Mouse (Mus musculus): ENCODE data around the gene Tyk2.

Tyk2 gene

DNA sequence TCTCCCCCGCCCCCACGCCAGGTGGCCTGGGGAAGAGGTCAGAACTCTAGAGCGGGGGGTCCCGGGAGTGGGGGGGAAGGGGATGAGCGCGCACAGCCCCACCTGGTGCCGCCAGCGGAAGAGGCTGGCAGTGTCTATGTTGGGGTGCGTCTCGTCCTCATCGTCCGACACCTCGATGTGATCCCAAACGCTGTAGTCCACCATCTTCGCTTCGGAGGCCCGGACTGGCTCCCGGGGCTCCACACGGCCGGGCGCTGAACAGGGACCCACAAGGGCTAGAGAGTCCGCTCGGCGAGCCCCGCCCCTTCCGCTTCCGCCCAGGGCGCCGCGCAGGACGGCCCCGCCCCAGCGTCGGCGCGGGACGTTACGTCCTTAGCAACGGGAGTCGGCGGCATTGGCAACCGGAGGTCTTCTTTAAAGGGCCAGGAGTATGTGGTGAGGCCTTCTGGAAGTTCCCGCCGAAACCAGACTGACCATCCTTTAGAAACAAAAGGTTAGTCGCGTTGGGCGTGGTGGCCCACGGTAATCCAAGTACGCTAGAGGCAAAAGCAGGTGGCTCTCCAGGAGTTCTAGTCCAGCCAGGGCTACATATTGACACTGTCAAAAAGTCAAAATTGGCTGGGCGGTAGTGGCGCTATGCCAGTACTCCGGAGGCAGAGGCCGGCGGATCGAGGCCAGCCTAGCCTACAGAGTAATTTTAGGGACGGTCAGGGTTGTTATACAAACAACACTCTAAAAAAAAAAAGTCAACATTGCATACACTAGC is 18.8 kb upstream of the Tyk2 start, which contains the start of gene Cdc37:
Gene Cdc37, minus strand, starts transcription at position 329 of the 766 bp plus-strand sequence.
- peak; percentile 78 to 85 for DNase-seq (ENCODE audit: low spot score in 2 of 2)

DNA sequence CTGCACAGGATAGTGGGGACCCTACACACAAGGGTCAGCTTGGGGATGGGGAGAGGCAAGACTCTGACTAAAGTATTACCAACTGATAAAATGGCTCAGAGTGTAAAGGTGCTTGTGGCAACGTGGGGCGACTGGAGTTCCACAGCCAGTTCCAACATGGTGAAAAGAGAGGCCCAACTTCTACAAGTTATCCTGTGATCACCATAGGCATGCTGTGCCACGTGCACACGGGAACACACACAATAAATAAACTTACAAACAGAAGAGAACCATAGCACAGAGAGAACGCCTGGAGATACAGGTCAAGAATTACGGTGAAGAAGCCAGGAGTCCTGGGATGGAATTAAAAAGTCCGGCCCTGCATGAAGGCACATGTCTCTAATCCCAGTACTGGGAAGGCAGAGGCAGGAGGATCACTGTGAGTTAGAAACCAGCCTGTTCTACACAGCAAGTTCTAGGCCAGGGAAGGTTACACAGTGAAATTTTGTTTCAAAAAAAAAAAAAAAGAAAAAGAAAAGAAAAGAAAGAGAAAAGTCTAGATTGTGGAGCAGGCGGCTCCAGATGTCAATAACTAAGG is 18.1 kb upstream of the Tyk2 start:
- DNase-seq (ENCODE audit: low spot score in 2 of 2) = no peak

DNA sequence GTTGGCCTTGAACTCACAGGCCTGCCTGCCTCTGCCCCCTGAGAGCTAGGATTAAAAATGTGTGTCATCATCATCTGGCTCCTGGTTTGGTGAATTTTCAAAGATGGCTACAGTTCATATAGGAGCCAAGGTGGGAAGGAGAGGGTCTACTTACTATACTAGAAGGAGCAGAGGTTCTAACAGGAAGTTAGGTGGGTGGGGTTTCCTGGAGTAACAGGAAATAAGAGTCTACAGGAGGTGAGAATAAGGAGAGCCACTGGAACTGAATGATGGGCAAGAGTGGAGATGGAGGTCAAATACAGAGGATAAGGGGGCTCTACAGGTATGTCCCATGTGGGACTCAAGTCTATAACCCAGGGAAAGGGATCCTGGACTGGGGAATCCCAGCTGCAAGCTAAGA is 17.4 kb upstream of the Tyk2 start:
- no peak for DNase-seq (ENCODE audit: low spot score in 2 of 2)

DNA sequence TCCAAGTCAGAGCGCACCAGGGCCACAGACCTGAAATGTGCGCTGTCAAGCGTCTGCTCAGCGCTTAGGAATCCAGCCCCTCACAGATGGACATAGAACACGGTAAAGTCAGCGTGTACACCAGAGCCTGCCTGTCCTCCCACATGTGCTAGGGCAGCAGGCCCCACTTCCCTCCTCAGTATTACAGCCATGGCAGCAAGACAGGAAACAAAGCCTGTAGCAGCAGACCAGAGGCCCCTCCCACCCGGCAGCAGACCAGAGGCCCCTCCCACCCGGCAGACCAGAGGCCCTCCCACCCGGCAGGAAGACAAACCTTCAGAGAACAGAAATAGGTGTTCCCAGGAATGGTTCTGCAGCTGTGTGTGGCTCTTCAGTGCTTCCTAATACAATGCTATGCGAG is 15.7 kb upstream of the Tyk2 start:
- DNase-seq (ENCODE audit: low spot score in 2 of 2) = no peak

DNA sequence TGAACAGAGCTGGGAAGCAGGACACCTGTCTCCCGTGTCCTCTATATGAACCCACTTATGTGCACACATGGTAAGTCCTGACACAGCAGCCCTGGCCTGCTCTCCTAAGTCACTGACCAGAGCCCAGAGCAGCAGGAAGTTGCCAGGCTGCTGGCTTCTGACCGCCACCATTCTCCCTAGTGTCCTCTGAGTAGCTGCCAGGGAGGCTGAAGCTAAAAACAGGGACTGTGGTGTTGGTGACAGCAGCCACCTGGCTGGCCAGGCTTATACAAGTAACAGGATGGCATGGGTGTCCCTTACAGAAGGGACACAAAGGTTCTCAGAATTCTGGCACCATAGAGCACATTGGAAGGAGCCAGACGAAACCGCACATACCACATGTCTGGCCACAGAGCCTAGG is 14.4 kb upstream of the Tyk2 start:
- DNase-seq (ENCODE audit: low spot score in 2 of 2) = no peak

DNA sequence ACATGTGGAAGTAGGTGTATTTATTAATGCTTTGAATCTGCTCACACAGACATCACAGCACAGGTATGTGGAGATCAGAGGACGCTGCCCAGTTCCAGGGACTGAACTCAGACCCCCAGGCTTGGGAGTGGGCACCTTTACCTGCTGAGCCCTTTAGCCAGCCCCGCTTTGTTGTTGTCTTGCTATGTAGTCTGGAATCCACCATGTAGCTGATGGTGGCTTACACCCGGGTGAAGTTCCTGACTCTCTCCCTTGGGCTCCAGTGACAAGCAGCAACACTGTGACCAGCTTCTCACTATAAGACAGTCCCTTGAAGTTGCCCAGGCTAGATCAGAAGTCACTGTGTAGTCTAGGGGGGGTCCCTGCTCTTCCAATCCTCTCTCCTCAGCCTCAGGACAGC is 13.3 kb upstream of the Tyk2 start:
- DNase-seq (ENCODE audit: low spot score in 2 of 2) = no peak

DNA sequence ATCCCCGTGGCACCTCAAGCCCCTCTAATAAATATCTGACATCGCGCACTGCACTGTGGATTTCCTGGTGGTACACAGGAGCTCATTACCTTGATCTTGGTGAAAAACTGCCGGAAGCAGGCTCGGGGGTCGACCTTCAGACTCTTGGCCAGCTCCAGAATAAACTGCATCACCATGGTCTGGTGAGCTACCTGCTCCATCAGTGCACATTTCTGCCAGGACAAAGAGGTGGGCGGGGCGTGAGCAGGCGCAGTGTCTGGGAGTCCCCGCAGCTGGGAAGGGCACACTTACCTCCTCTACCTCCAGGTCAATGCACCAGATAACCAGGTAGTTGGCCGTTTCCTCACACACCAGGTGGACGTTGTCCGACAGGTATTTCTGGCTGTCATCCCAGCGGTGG is 10.9 kb upstream of the Tyk2 start:
- no peak for DNase-seq (ENCODE audit: low spot score in 2 of 2)

DNA sequence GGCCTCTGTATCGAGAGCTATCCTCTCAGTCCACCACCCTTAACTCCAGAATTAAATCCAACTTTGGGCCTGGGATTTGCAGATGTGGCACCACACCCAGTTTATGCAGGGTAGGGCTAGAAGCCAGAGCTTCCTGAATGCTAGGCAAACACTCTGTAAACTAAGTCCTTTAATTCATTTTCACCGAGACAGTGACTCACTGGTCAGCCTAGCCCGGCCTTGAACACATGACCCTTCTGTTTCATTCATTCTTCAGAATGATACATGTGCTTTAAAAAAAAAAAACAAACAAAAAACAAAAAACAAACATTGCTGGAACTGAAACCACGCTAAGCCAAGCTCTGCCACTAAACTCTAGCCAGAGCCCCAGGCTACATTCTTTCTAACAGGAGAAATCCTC is 7.3 kb upstream of the Tyk2 start:
- DNase-seq (ENCODE audit: low spot score in 2 of 2) = no peak

DNA sequence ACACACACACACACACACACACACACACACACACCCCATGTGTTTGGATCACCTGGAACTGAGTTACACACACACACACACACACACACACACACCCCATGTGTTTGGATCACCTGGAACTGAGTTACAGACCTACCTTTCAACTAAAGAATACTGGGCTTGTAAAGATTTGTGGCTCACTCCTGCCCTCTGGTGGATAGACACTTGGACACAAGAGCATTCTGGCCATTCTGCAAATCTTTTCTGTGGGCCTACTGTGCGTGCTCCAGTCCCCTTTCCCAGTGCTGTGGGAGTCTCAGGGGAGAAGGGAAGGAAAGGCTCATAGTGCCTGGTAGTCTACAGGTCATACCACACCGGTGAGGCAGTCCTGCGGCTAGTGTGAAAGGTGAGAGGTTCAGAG is 6.2 kb upstream of the Tyk2 start:
- peak; percentile 45 to 50 for DNase-seq (ENCODE audit: low spot score in 2 of 2)

DNA sequence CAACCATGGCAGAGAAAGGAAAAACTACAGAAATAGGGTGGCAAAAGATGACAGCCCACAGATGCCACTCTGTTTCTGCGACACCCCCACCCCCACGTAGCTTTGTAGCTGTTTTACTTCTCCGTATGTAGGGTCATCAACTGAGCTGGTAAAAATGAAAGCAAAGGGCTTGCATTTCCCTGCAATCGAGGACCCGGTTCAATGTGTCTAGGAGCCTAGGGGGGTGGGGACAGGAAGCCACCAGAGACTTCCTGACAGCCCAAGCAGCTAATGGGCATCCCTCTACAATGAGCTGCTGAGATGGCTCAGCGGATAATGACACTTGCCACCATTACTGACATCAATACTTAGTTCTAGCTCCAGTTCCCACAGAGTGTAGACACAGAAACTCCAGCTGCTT is 5.4 kb upstream of the Tyk2 start:
- DNase-seq (ENCODE audit: low spot score in 2 of 2) = no peak

DNA sequence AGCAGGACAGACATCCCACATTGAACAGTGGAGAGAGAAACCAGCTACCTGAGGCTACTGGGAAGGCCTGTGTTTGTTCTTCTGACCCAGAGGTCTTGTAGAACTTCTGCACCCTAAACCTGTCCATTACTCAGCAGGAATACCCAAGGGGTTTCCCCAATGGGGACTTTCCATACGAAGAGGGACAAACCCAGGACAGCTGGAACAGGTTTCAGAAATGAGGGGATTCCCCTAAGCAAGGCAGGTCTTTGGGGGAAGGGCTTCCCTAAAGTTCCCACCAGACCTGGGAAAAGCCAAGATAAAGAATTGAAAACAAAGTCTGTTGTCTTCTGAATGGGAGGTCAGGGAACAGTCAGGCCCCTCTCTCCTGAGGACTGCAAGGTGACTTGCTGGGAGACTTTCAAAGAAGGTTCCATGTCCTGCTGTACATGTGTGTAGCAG is 4.9 kb upstream of the Tyk2 start:
- no peak for DNase-seq (ENCODE audit: low spot score in 2 of 2)

DNA sequence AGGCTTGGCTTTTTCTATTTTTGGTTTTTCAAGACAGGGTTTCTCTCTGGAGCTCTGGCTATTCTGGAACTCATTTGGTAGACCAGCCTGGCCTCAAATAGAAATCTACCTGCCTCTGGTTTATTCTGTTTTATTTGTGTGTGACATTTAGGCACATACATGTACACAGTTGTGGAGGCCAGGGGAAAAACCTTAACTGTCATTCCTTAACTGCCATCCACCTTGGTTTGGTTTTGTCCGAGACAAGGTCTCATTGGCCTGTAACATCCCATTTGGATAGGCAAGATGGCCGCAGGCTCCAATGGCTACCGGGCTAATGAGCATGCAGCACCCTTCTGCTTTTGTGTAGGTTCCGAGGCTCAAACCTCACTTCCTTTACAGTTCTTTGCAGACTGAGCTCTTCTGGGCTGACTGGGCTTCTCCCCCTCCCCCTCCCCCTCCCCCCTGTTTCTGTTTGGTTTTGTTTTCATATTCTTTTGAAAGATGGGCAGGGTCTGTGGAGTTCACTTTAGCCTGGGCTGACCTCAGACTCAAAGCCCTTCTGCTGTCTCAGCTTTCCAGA is 4.4 kb upstream of the Tyk2 start:
- DNase-seq (ENCODE audit: low spot score in 2 of 2) = no peak

DNA sequence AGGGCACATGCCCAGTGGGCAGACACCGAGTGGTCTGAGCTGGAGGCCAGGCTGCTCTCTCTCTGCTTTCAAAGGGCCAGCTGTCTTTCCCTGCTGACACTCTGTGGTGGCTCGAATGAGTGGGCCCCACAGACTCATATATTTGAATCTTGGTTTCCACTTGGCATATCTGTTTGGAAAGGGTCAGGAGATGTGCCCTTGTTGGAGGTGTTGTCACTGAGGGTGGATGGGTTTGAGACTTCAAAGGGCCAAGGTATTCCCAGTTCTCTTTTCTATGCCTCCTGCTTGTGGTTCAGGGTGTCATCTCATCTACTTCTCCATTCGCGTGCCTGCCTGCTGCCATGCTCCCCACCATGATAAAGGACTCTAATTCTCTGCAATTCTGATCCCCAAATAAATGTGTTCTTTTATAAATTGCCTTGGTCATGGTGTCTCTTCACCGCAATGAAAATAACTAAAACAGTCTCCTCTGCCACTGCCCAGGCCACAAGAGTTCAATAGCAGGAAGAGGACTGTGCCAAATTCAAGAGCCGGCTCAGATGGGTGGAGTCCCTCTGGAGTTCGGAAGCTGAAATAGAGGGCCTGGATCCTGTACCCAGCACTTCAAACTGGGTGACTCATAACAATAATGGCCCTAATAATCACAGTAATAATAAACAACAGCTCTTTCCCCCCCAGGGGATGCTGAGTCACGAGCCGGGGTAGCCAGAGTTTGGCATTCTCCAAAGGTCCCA is 3.7 kb upstream of the Tyk2 start:
- DNase-seq (ENCODE audit: low spot score in 2 of 2) = no peak

DNA sequence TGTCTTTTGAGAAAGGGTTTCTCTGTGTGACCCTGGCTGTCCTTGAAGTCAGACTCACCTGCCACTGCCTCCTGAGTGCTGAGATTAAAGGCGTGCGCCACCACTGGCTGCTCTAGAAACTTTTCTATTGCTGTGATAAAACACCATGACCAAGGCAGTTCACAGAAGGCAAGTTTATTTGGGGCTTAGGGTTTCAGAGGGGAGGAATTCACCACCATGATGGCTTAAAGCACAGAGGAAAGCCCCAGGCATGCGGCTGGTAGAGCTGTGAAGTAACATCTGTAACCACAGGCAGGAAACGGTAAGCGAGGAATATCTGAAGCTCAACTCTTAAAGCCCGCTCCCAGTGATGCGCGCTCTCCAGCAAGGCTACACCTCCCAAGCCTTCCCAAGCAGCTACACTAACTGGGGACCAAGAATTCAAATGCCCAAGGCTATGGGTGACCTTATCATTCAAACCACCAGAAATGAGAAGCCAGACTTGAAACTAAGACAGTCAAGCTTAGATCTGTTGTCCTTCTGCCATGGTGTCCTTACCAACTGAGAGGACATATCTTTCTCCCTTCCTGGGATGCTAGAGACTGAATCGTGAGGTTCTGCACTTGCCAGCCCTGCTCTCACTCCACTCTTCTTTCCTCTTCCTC is 2.1 kb upstream of the Tyk2 start:
- no peak for DNase-seq (ENCODE audit: low spot score in 2 of 2)

DNA sequence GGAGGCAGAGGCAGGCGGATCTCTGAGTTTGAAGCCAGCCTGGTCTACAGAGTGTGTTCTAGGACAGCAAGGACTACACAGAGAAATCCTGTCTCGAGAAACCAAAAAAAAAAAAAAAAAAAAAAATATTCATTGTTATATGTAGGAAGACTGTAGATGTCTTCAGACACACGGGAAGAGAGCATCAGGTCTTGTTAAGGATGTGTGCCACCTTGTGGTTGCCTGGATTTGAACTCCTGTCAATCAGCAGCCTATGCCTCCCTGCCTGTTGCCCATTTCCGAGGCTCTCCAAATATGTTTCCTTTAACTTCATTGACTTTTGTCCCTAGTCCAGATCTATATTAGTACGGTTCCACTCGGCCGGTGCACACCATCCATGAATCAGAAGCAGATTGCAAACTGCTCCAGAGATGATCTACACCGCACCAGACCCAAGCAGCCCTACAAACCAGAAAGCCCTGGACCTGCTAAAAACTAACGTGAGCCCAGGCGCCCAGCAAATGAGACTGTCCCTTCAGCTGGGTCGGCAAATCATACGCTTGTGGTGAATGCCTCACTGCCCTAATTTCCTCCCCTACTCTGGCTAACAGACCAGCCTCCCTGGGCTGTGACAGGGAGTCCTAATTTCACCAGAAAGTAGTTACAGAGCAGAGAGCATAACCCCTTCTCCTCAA is 1.2 kb upstream of the Tyk2 start:
- no peak for DNase-seq (ENCODE audit: low spot score in 2 of 2)

DNA sequence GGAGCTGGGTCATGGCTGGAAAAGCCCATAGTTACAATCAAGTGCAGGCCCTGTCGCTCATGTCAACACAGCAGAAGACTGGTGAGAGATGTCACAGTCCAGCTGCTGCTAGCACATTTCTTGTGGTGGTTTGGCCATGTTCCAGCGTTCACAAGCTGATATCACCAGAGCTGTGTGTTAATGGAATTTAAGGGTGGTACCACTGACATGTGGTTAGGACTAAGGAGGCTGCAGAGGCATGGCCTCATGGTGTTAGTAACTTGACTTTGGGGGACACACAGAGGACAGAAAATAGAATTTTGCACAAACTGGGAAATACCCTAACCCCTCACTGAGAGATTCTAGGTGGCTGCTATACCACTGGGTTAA is 4.8 kb downstream of the Tyk2 start:
- DNase-seq (ENCODE audit: low spot score in 2 of 2) = no peak

DNA sequence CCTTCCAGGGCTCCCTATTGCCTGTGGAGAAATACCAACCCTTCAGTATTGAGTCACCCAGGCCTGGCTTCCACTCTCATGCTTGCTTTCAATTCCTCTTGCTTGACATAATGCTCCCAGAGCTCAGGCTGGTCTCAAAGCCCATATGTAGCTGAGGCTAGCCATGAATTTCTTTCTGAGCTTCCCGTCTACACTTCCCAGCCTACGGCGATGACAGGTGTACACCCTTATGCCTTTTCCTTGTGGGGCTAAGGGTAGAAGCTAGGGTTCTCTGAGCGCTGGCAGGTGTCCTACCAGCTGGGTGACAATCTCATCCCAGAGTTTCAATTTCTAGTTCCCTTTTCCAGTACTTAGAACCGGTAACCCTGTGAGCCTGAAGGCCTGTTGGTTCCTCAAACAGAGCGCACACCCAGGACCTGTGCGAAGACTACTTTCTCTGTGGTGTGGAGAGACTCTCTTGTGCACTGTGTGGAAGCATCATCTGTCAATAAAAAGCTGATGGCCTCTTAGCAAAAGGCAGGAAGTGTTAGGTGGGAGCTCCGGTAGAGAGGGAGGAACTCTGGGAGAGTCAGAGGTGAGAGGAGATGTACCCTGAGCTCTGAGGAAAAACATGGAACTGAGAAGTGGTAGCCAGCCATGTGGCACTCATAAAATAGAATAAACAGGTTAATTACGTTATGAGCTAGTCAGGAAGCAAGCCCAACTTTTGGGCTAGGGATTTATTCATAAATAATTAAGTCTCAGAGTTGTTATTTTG is 5.4 kb downstream of the Tyk2 start:
- no peak for DNase-seq (ENCODE audit: low spot score in 2 of 2)

DNA sequence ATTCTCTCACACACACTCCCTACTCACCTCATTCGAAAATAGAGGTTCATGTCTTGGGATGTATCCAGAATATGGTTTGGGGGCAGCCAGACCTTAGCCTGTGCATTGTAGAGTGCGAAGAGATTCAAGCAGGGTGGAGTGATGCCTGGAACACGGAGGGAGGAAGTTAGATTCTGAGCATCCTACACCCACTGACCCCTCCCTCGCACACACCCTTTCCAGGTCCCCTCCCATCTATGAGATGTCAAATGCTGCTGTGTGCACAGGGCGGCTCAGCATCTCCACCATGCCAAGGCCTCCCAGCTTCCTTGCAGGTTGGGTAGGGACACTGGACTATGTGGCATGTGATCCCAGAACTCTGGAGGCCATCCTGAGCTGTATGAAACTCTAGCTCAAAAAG is 6.2 kb downstream of the Tyk2 start:
- DNase-seq (ENCODE audit: low spot score in 2 of 2) = no peak

DNA sequence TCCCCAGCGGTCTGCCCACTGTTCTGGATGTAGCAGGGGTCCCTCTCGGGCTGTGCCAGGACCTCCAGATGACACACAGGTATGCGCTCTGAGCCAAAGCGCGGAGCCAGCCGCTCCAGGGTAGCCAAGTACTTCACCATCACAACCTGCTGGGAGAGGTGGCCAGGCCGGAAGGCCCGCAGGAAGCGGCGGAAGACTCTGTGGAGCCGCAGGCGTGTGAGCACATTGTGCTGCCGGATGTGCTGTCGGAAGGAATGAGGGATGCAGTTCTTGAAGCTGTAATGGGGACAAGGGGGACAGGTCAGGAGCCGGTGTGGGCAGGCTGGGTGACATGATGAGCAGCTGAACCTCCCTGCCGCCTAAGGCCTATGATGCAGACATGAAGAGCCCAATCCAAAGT is 9.6 kb downstream of the Tyk2 start:
- DNase-seq (ENCODE audit: low spot score in 2 of 2) = no peak

DNA sequence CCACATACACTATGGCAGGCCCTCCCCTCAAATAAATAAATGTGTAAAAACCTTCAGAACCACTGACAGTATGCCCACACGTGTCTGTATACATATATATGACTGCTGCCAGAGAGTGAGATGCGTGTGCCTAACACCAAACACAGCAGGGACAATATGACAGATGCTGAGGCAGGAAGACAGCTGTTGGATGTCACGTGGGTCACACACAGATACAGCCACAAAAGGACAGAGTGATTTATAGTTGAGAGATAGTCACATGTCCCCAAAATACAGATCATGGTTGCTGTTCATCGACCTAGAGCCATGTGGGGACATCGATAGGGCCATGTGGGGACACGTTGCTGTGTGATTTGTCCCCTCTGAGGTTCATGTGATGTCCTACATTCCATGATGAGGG is 14.0 kb downstream of the Tyk2 start:
- DNase-seq (ENCODE audit: low spot score in 2 of 2) = no peak

DNA sequence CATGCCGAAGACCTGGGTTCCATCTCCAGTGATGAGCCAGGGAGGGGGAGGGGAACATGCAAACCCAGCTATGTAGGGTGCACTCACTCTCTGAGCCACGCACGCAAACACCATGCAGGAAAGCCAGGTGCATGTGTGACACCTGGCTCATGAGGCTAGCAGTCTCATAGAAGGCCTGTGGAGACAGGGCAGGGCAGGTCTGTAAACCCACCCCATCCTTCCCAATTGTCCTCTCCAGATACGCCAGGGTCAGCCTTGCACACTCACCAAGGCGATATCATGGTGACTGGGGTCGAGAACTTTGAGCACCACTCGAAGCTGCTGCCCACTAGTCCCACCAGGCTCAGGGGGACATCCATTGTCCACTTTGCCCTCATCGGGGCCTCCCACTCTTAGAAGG is 15.9 kb downstream of the Tyk2 start:
- DNase-seq (ENCODE audit: low spot score in 2 of 2) = no peak
